Mouse (Mus musculus): ENCODE data around the gene Kcnmb4.

- TF ChIP-seq EP300 (IDR thresholded peaks at IDR 0.05; ENCODE audit: low read depth) (no peak), CTCF (IDR thresholded peaks at IDR 0.05; ENCODE audit: low read depth) (no peak)
Measured at GRCm38 (mm10) chr10:116468094-116468493, 5.6 kb downstream of the Kcnmb4 start.

All from liver, embryonic 14.5 days (tissue).